Mouse (Mus musculus) heart, postnatal 25 days (tissue): ENCODE data around the gene Eftud2. TPM values are rescaled to one million over a fixed set of nuclear protein-coding genes. Genes with fewer than 3 reads are reported as not detected.

Experiments
- DNase-seq: peaks from one replicate; pipeline ENCODE4 v3.0.0; 2022; ENCODE audit warnings: low spot score
- intact Hi-C: fragments of 180-260 bp; cut with DNase I; formaldehyde crosslinking; loops from one replicate; pipeline ENCODE4 v1.15.1; 2025
- total RNA-seq, 2 experiments: library from RNA; stranded (reverse); gene quantifications; 2 replicates each; pipeline ENCODE4 v1.2.3; 2021

Eftud2 gene
- total RNA-seq, 2 experiments from 2014 or later: 34.6 to 36.1 TPM

GRCm38 (mm10) chr11:102881314-102882198 lies 771 bp upstream of the Eftud2 start:
- intact Hi-C loops: no loop called here
- no peak for DNase-seq

DNA sequence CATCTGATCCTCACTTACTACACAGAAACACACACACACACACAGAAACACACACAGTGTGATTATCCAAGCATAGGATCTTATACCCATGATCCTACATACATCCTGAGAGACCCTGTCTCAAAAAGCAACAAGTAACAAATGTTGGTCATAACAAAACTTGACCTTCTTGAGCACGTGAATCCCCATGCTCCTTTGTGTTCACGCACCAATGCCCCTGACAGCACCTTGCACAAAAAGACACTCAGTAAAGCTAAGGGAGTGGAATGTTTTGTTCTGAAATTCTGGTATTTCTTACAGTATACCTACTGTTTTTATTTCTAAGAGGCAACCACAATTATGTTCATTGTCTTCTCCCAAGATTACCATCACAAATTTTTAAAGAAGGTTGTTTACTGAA lies 1.2 kb downstream of the Eftud2 start:
- intact Hi-C loops: no loop called here

DNA sequence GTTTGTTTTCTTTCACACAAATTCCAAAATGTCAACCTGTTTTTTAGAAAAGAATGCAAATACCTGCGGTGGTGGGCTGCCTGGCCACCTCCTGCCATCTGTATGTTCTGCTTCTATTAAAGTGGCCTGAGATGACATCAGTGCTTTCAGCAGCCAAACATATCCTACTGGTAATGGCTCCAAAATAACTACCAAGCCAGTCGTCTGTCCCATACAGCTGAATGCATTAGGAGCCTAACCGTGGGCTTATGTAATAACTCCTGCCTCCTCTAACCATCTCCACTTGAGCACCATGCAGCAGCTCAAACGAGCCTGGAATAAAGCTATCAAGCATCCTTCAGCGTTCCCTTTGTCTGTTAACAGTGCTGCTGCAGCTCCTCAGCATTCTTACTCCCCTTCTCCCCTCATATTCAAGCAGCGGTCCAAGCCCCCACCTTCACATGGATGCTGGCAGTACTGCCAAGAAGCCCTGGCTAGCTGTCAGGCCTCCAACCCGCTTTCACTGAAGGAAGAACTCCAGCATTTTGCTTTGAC lies 5.9 kb downstream of the Eftud2 start:
- intact Hi-C loops: no loop called here
- DNase-seq: no peak

More for the DNA sequence above, 1.2 kb downstream of the Eftud2 start:
- DNase-seq: no peak

- intact Hi-C loops: loop anchor here (1.0 kb wide), 1 partner anchor 90 kb away; no protein-coding TSS in a partner anchor
- no peak for DNase-seq
These were observed 16.5 kb downstream of the Eftud2 start for GRCm38 (mm10) chr11:102864272-102864671.

GRCm38 (mm10) chr11:102859933-102860332 lies 20.9 kb downstream of the Eftud2 start:
- DNase-seq: no peak
- intact Hi-C loops: no loop called here

DNA sequence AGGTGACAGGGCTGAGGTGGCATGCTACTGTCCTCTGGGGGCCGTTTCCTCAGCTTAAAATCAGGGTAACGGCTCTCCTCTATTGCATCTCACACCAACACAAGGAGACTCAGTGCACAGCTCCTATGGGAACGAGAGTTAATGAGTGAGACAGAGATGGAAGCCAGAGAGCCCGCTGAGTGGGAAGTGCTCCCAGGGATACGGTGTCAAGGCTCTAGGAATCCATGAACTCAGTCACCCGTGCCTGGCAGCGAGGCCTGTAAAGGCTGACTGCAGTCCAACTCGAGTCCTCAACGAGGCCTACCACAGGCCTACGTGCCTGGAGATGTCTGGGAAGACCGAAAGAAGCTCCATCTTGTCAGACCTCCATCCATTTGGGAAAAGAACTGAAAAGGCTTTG lies 21.8 kb downstream of the Eftud2 start:
- DNase-seq: no peak
- intact Hi-C loops: no loop called here

DNA sequence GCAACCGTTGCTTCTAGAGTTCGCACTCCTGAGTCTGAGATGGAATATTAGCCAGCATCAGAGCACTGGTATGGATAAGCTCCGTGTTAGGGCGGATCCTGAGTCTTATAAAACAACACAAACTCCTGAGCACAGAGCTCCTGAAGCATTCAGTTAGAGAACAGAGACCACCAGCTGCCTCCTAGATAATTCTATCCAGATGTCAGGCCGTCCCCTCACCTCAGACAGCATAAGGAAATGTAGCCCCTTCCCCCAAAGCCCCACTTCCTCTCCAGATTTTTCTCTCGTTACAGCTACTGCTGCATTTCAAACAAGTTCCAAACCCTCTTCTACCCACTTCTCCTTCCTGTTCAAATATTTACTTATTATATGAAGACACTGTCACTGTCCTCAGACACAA lies 24.8 kb downstream of the Eftud2 start:
- intact Hi-C loops: no loop called here
- no peak for DNase-seq

GRCm38 (mm10) chr11:102853760-102854159 lies 27.0 kb downstream of the Eftud2 start:
- intact Hi-C loops: no loop called here
- no peak for DNase-seq

- DNase-seq: no peak
- intact Hi-C loops: loop anchor here (1.0 kb wide), 1 partner anchor 75 kb away; no protein-coding TSS in a partner anchor
These were observed 28.9 kb downstream of the Eftud2 start for GRCm38 (mm10) chr11:102851883-102852282.

DNA sequence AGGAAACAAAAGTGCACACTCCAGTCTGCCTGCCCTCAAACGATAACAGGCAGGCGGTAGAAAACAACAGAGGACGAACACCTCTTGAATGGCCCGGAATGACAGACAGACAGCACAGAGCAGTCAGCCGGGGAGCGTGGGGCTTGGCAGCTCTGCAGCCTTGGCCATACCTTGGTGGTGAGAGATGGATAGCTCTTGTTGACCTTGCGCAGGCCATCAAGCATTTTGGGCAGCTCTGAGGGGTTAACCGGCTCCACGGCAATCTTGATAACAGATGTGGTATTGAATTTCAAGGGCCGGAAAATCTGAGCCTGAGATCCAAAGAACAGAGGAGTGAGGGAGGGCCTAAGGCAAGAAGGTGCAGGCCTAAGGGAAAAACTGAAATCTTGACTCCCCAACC lies 34.9 kb downstream of the Eftud2 start:
- DNase-seq: no peak
- intact Hi-C loops: no loop called here

GRCm38 (mm10) chr11:102838616-102839150 lies 42.1 kb downstream of the Eftud2 start:
- intact Hi-C loops: no loop called here
- no peak for DNase-seq

GRCm38 (mm10) chr11:102838126-102838525 lies 42.7 kb downstream of the Eftud2 start:
- intact Hi-C loops: no loop called here
- DNase-seq: no peak

- intact Hi-C loops: no loop called here
These were observed 43.4 kb downstream of the Eftud2 start for GRCm38 (mm10) chr11:102837385-102837784.

GRCm38 (mm10) chr11:102836146-102836545 lies 44.6 kb downstream of the Eftud2 start:
- intact Hi-C loops: no loop called here
- DNase-seq: no peak

More at GRCm38 (mm10) chr11:102837385-102837784, 43.4 kb downstream of the Eftud2 start:
- DNase-seq: no peak

- intact Hi-C loops: no loop called here
- DNase-seq: no peak
These were observed 45.2 kb downstream of the Eftud2 start, which contains the start of gene Higd1b for GRCm38 (mm10) chr11:102835549-102835948. Gene Higd1b, plus strand, starts transcription at chr11:102835849.

DNA sequence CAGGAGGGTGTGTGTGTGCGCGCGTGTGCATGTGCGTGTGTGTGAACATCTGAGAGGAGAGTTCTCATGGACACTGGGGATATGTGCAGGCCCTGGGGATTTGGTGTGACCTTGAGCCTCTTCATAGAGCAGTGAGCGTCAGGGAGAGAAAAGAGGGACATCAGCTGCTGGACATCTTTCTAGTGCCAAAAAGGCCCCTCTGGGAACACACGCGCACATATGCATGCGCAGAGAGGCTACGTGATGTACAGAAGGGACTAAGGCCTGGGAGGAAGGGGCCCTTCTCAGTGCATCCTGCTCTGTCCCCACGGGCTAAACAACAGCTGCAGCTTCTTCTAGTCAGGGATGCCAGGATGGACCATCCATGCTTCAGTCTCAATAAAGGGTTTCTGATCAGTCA lies 46.6 kb downstream of the Eftud2 start:
- peak; percentile 16 for DNase-seq
- intact Hi-C loops: no loop called here

DNA sequence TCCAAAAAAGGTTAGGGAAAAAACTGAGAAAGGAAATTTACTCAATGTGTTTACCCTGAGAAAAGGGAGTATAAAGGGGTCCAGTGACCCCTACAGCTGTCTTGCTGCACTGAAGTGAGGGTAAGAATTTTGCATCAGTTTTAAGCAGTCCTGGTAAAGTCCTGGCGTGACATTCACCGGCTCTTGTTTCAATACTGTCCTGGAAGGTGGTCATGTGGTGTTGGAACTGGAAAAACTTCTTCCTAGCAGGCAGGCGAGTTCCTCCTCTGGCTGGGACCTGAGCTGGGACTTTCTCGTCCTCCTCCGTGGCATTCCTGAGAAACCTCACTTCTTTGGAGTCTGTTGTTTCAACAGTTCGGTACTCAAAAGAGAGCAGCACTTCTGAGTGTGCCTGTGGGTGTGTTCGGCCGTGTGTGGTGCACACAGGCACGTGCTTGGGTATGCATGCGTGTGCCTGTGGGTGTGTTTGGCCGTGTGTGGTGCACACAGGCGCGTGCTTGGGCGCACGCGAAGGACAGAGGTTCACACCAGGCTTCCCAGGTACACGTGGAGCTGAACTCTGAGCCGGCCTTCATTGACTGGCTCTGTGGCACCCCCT lies 48.0 kb downstream of the Eftud2 start:
- DNase-seq: no peak
- intact Hi-C loops: no loop called here

DNA sequence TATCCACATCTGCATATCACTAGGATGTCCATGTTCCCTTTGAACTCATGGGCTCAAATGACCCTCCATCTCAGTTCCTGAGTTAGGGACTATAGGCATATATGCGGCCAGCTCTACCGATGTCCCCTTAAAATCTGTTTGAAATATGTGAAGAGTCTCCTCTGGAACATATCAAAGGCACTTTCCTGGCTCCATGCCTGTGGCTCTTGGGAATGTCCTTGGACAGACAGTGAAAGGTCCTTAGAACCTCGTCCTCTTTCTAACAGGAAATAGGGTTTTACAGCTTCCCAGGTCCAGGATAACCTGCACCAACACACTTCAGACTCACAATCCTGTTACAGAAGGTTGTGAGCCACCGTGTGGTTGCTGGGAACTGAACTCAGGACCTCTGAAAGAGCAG lies 50.5 kb downstream of the Eftud2 start:
- no peak for DNase-seq
- intact Hi-C loops: no loop called here

DNA sequence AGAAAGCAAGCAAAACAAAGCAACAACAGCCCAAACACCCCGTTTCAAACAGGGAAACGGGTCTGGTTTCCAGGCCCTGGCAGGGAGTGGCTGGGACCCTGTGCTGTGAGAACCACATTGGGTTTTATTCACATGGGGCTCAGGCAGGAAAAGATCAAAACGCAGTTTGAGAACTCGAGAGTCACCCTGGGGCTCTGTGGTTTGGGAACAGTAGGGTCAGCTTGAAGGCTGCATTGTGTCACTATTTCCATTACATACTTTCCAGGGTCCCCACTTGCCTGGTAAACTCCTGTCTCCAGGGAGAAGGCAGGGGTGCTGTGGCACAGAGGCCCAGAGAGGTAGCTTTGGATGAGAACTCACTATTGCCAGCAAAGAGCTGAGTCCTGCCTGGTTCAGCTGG lies 53.7 kb downstream of the Eftud2 start:
- intact Hi-C loops: no loop called here
- no peak for DNase-seq

DNA sequence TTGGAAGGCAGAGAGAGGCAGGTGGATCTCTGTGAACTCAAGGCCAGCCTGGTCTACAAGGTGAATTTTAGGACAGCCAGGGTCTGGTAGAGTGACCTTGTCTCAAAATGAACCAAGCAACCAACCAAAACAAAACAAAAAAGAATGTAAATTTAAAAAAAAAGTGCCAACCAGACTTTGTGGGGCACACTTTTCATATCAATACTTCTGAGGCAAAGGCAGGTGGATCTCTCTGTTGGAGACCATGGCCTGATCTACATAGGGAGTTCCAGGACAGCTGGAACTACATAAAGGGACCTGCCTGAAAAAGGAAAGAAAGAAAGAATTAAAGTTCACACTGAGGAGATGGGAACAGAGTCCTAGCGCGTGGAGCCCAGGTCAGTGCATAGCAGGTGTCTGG lies 54.3 kb downstream of the Eftud2 start:
- intact Hi-C loops: no loop called here
- no peak for DNase-seq

- intact Hi-C loops: no loop called here
- DNase-seq: no peak
These were observed 59.6 kb downstream of the Eftud2 start for GRCm38 (mm10) chr11:102821231-102821630.
